Mouse (Mus musculus) intestine, embryonic 16.5 days (tissue): ENCODE data around the gene Vdr. TPM values are rescaled to one million over a fixed set of nuclear protein-coding genes. Genes with fewer than 3 reads are reported as not detected.

ENCODE experiments used
- ATAC-seq: fragments of 200-750 bp; cut with Nextera tagmentation; 2 replicates; pipeline ENCODE4 v1.8.0; 2017; ENCODE audit warnings: moderate TSS enrichment, moderate library complexity
- H3K27ac ChIP-seq: fragments of 300-500 bp; sonication (generic); 2 replicates; pipeline ENCODE4 v1.5.1; 2014; ENCODE audit warnings: mild to moderate bottlenecking, low read length
- H3K27me3 ChIP-seq: fragments of 300-500 bp; sonication (generic); replicated peaks from 2 replicates; pipeline ENCODE4 v1.6.1; 2014; ENCODE audit warnings: low read length, control low read depth, mixed read lengths; ENCODE audit not compliant: control insufficient read depth, insufficient read depth
- H3K36me3 ChIP-seq: fragments of 300-500 bp; sonication (generic); 2 replicates; pipeline ENCODE4 v1.6.1; 2014; ENCODE audit warnings: low read length, control low read depth; ENCODE audit not compliant: control insufficient read depth, insufficient read depth
- H3K4me1 ChIP-seq: fragments of 300-500 bp; sonication (generic); 2 replicates; pipeline ENCODE4 v1.6.1; 2014; ENCODE audit warnings: low read length, control low read depth, mixed read lengths; ENCODE audit not compliant: control insufficient read depth, insufficient read depth
- H3K4me2 ChIP-seq: fragments of 300-500 bp; sonication (generic); 2 replicates; pipeline ENCODE4 v1.6.1; 2014; ENCODE audit warnings: low read depth, low read length, control low read depth
- H3K4me3 ChIP-seq: fragments of 300-500 bp; sonication (generic); 2 replicates; pipeline ENCODE4 v1.5.1; 2014; ENCODE audit warnings: mild to moderate bottlenecking, low read length
- H3K9ac ChIP-seq: fragments of 300-500 bp; sonication (generic); 2 replicates; pipeline ENCODE4 v1.6.1; 2014; ENCODE audit warnings: low read depth, low read length
- H3K9me3 ChIP-seq: fragments of 300-500 bp; sonication (generic); 2 replicates; pipeline ENCODE4 v1.6.1; 2016; ENCODE audit warnings: low read length, control low read depth; ENCODE audit not compliant: control insufficient read depth
- WGBS: fragments of 180-500 bp; shearing (Covaris S2); extraction: QIAGEN DNeasy Blood & Tissue Kit; methylation state at CpG from one replicate; pipeline ENCODE4 v1.1.7; 2014; 5-methylcytosine and 5-hydroxymethylcytosine counted together
- polyA plus RNA-seq: library from polyadenylated mRNA; unstranded; fragments of >200 nt; fragmentation: Nextera tagmentation; extraction: Ambion mirVana; gene quantifications from 2 replicates; pipeline ENCODE4 v1.2.1, GENCODE M21; 2015

Gene Vdr
- polyA plus RNA-seq, 1 experiment from 2014 or later, result 2.4 TPM

DNA sequence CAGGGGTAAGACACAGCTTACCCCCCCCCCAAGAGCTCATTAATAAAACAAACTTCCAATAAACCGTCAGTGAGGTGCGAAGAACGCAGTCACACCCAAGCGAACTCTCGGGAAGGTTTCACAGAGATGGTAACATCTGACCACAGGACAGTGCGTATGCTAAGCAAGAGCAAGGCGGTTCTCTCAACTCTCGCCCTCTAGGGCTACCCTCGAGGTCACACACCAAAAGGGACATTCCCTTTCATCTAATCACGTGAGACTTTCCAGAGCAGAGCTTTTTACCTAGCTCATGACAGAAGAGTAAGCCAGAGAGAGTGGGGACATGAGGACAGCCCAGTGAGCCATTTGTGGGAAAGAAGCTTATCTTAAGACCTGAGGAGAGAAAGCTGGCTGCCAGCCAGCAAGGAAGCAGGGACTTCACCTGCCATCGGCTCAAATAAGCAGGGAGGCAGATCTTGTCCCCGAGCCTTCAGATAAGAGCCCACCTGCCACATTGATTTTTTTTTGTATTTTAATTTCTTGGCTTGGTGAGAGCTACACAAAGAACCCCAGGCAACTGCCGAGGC, 18.9 kb upstream of the Vdr start:
- Histone ChIP-seq H3K27me3 (no peaks in the 10 kb centered on the region), H3K9ac (no peak overlapping the region), H3K4me1 (peaks cover 9% of the 10 kb centered on the region), H3K9me3 (no peaks in the 10 kb centered on the region), H3K36me3 (no peaks in the 10 kb centered on the region), H3K4me3 (no peak overlapping the region), H3K27ac (peak overlapping the region; percentile 15; the same call in 1 of the 2 replicates), H3K4me2 (0 out of 2 replicates have a peak overlapping the region, but pooled peaks have one; percentile 9)
- peak; percentile 86 for ATAC-seq
- 42% methylated on average over 13 of the region's 13 CpGs for WGBS

DNA sequence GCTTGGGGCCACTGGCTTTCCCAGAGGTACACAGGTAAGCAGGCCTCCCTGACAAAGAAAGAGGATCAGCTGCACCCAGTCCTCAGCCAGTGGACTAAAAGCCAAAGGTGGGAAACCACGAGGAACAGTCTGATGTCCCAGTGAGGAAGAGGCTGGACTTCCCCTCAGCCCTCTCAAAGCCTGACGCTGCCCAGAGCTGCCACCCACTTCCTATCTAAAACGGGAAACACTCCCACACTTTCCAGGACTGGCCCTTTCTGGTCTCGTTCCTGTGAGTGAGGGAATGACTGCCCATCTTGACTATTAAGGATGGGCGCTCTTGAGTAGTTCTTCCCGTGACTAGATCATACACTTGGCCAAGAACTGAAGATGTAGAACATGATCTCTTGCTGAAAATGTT, 17.4 kb upstream of the Vdr start:
- no peak overlapping the region for H3K4me2 ChIP-seq
- peaks cover 9% of the 10 kb centered on the region for H3K4me1 ChIP-seq
- no peaks in the 10 kb centered on the region for H3K36me3 ChIP-seq
- no peaks in the 10 kb centered on the region for H3K9me3 ChIP-seq
- H3K4me3 ChIP-seq, result no peak overlapping the region
- H3K27me3 ChIP-seq, result no peaks in the 10 kb centered on the region
- no peak overlapping the region for H3K27ac ChIP-seq
- no peak overlapping the region for H3K9ac ChIP-seq
- WGBS, result 49% methylated on average over 6 of the region's 6 CpGs
- no peak for ATAC-seq

DNA sequence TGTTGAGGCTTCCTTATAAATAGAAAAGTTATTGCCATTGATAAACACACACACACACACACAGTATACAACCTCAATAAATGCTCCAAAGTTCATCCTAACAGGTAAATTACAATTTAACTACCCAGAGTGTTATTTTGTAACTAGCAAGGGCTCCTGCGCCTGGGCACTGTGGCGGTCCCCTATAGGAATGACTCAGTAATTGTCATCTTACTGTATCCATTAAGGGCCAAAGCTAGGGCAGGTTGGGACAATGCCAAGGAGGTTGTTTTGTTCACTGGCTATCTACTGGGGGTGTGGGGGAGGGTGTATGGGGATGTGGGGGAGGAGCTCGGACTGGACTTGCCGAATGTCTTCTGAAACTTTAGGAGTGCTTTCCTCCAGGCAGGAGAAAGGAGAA, 16.6 kb upstream of the Vdr start:
- H3K9me3 ChIP-seq, result no peaks in the 10 kb centered on the region
- peaks cover 9% of the 10 kb centered on the region for H3K4me1 ChIP-seq
- H3K36me3 ChIP-seq, result no peaks in the 10 kb centered on the region
- ATAC-seq, result peak; percentile 49
- H3K4me2 ChIP-seq, result no peak overlapping the region
- H3K4me3 ChIP-seq, result no peak overlapping the region
- H3K27ac ChIP-seq, result no peak overlapping the region
- H3K27me3 ChIP-seq, result no peaks in the 10 kb centered on the region
- WGBS, result 51% methylated on average over 4 of the region's 4 CpGs
- no peak overlapping the region for H3K9ac ChIP-seq

DNA sequence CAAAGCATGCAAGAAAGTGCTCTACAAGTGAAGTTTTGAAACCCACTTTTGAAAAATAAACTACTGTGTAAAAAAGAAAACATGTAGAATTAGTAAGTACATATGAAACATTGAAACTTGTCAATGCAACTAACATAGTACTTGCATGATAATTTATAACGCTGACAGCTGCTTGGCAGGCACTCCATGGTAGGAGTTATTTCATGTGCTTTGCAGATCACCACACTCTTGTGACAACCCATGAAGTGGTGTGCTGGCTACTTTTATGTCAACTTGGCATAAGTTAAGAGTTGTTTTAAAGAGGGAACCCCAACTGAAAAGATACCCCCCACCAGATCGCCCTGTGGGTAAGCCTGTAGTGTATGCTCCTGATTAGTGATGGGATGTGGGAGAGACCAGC, 12.0 kb upstream of the Vdr start:
- H3K36me3 ChIP-seq, result no peaks in the 10 kb centered on the region
- no peak overlapping the region for H3K27ac ChIP-seq
- peaks cover 2% of the 10 kb centered on the region for H3K4me1 ChIP-seq
- no peak overlapping the region for H3K4me2 ChIP-seq
- no peak for ATAC-seq
- no peaks in the 10 kb centered on the region for H3K27me3 ChIP-seq
- H3K4me3 ChIP-seq, result no peak overlapping the region
- no peaks in the 10 kb centered on the region for H3K9me3 ChIP-seq
- 85% methylated on average over 2 of the region's 2 CpGs for WGBS
- H3K9ac ChIP-seq, result no peak overlapping the region

- Histone ChIP-seq H3K4me3 (no peak overlapping the region), H3K27ac (no peak overlapping the region), H3K9ac (no peak overlapping the region), H3K27me3 (no peaks in the 10 kb centered on the region), H3K9me3 (no peaks in the 10 kb centered on the region), H3K4me1 (no peaks in the 10 kb centered on the region), H3K36me3 (no peaks in the 10 kb centered on the region), H3K4me2 (no peak overlapping the region)
- WGBS, result 86% methylated on average over 9 of the region's 9 CpGs
- no peak for ATAC-seq
Observed at GRCm38 (mm10) chr15:97921796-97922195, 11.4 kb upstream of the Vdr start.

DNA sequence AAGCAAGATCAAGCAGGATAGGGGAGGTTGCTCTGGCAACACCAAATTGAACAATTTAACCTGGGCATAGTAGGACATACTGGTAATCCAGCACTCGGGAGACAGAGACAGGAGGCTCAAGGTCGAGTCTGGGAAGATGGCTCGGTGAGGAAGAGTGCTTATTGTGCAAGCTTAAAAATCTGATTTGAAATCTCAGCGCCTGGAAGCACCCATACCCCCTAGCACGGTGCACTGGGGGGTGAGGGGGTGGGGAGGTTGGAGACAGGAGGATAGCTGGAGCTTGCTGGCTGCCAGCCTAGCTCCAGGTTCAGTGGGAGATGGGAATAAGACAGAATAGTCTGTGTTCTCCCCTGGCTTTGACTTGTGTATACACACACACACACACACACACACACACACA, 9.9 kb upstream of the Vdr start:
- H3K4me3 ChIP-seq, result no peak overlapping the region
- 50% methylated on average over 5 of the region's 5 CpGs for WGBS
- H3K4me1 ChIP-seq, result no peaks in the 10 kb centered on the region
- H3K27me3 ChIP-seq, result no peaks in the 10 kb centered on the region
- no peaks in the 10 kb centered on the region for H3K36me3 ChIP-seq
- H3K4me2 ChIP-seq, result no peak overlapping the region
- ATAC-seq, result no peak
- no peak overlapping the region for H3K27ac ChIP-seq
- no peaks in the 10 kb centered on the region for H3K9me3 ChIP-seq
- no peak overlapping the region for H3K9ac ChIP-seq

DNA sequence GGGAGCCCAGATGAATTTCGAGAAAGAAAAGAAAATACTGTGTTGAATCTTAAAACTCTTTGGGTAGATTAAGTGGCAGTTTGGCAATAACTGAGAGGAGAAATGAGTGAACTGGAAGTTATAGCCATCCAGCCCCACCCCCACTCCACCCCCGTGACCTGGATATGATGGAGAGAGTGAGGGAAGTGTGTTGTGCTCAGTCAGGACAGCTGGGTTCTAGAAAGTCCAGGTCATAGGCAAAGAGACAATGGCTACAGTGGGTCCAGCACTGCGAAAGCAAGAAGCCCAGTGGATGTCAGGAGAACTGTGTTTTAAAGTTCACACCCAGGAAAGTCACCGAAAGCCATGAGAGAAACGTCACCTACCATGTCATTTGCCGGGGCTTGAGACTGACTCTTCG, 8.8 kb upstream of the Vdr start:
- peaks cover 3% of the 10 kb centered on the region; the same call in 1 of the 2 replicates for H3K4me1 ChIP-seq
- H3K9me3 ChIP-seq, result no peaks in the 10 kb centered on the region
- no peaks in the 10 kb centered on the region for H3K36me3 ChIP-seq
- WGBS, result 89% methylated on average over 7 of the region's 7 CpGs
- no peak overlapping the region for H3K27ac ChIP-seq
- H3K4me3 ChIP-seq, result no peak overlapping the region
- no peak overlapping the region for H3K9ac ChIP-seq
- no peaks in the 10 kb centered on the region for H3K27me3 ChIP-seq
- H3K4me2 ChIP-seq, result no peak overlapping the region
- no peak for ATAC-seq

DNA sequence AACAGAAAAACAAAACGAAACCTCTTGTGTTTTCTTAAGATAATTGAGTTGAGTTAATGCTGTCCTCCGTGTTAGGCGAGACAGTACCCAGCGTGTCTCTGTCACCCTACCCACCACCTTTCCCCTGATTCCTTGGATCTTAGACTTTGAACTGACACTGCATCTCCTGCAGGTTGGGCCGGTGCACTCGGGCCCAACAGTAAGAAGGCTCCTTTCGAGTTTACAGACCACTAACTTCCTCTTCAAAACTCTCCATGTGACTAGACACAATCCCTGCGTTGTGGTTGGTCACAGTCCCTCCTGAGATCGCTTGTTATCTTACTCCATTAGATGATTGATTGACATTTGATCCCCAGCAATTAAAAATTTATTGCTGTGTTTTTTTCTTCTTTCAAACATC, 7.6 kb upstream of the Vdr start:
- peaks cover 6% of the 10 kb centered on the region; the same call in 1 of the 2 replicates for H3K4me1 ChIP-seq
- H3K36me3 ChIP-seq, result no peaks in the 10 kb centered on the region
- H3K27me3 ChIP-seq, result no peaks in the 10 kb centered on the region
- no peak overlapping the region for H3K27ac ChIP-seq
- H3K4me2 ChIP-seq, result no peak overlapping the region
- 64% methylated on average over 9 of the region's 9 CpGs for WGBS
- H3K9ac ChIP-seq, result no peak overlapping the region
- no peak overlapping the region for H3K4me3 ChIP-seq
- ATAC-seq, result peak; percentile 61; the same call in 1 of the 2 replicates
- no peaks in the 10 kb centered on the region for H3K9me3 ChIP-seq

- 7% methylated on average over 9 of the region's 9 CpGs for WGBS
- peaks cover 6% of the 10 kb centered on the region for H3K4me1 ChIP-seq
- H3K4me3 ChIP-seq, result no peak overlapping the region
- peak; percentile 56; the same call in 1 of the 2 replicates for ATAC-seq
- H3K4me2 ChIP-seq, result peak overlapping the region; percentile 23; the same call in 1 of the 2 replicates
- H3K27me3 ChIP-seq, result no peaks in the 10 kb centered on the region
- no peaks in the 10 kb centered on the region for H3K36me3 ChIP-seq
- no peak overlapping the region for H3K27ac ChIP-seq
- H3K9ac ChIP-seq, result no peak overlapping the region
- H3K9me3 ChIP-seq, result no peaks in the 10 kb centered on the region
Observed at GRCm38 (mm10) chr15:97914331-97914747, 3.9 kb upstream of the Vdr start.
